Mouse (Mus musculus): ENCODE results near the gene Kcnj15. TPM values are rescaled to one million over a fixed set of nuclear protein-coding genes. Genes with fewer than 3 reads are reported as not detected.

Kcnj15 gene
- 7.3 and 12.5 TPM in 2 replicates for polyA plus RNA-seq (2012; rRNA removed)

DNA sequence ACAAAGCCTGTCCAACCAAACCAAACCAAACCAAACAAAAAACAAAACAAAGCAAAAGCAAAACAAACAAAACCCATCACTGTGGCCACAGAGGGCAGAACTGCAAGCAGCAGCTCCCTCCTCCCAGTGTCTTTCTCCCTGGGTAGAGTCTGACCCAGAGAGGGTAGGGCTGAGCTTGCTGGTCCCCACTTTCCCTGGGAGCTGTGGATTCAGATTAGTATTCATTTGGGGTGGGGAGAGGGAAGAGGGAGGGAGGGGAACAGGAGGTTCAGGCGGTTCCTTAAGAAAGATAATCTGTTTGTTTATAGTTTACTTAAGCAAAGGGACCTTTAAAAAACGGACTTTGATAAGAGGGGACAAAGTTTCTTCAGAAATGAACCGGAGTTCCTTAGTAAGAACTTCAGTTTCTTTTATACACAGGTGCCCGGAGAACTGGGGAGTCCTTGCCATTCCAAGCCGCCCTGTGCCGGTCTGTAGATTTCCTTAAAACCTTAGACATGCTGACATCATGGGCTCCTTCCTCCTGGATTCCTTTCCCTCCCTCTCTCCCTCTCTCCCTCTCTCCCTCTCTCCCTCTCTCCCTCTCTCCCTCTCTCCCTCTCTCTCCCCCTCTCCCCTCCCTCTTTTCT lies at the start of gene Kcnj15:
TSS of gene Kcnj15 (plus strand) at position 293 of the 629 bp plus-strand sequence.
- Histone ChIP-seq H3K36me3 (ENCODE audit: control insufficient read depth, insufficient read depth, low read length) (no peaks in the 10 kb centered on the region), H3K27ac (ENCODE audit: control insufficient read depth, insufficient read depth, low read length) (no peak within 1 kb of the TSS), H3K27me3 (ENCODE audit: control insufficient read depth, insufficient read depth, low read length) (no peaks in the 10 kb centered on the region), H3K4me3 (ENCODE audit: control insufficient read depth, insufficient read depth, low read length) (no peak within 1 kb of the TSS), H3K4me1 (replicated peaks; ENCODE audit: control insufficient read depth, insufficient read depth, low read length) (peaks cover 20% of the 10 kb centered on the region)
- TF ChIP-seq CTCF (IDR thresholded peaks at IDR 0.05; ENCODE audit: borderline replicate concordance, control insufficient read depth, extremely low read depth, insufficient read depth, low read length, poor library complexity): no peak
- TF ChIP-seq POLR2A (IDR thresholded peaks at IDR 0.05; ENCODE audit: control insufficient read depth, extremely low read depth, insufficient read depth, low read length, poor library complexity): no peak
- DNase-seq: no peak
- WGBS: 87% methylated on average over 6 of the region's 6 CpGs

DNA sequence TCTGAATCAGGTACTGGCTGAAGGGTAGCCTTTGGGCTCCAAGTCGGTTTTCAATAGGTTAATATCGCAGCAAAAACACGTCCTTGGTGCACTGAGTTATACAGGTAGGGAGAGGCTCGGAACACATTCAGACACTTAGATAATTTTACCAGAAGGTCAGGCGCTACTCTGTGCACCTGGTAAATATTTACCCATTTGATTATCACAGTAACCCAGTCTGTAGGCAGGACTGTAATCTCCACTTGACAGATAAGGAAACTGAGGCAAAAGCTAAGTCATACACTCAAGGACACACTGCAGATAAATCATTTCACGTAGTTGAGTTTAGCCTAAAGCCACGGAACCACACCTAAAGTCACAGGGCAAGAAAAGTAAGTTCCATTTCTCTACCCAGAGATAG lies 49.1 kb upstream of the Kcnj15 start:
- WGBS: 85% methylated on average over 7 of the region's 7 CpGs
- TF ChIP-seq CTCF (IDR thresholded peaks at IDR 0.05; ENCODE audit: borderline replicate concordance, control insufficient read depth, extremely low read depth, insufficient read depth, low read length, poor library complexity) (no peak), POLR2A (IDR thresholded peaks at IDR 0.05; ENCODE audit: control insufficient read depth, extremely low read depth, insufficient read depth, low read length, poor library complexity) (no peak)
- Histone ChIP-seq H3K27me3 (ENCODE audit: control insufficient read depth, insufficient read depth, low read length) (no peaks in the 10 kb centered on the region), H3K4me3 (ENCODE audit: control insufficient read depth, insufficient read depth, low read length) (no peak overlapping the region), H3K36me3 (ENCODE audit: control insufficient read depth, insufficient read depth, low read length) (no peaks in the 10 kb centered on the region), H3K27ac (ENCODE audit: control insufficient read depth, insufficient read depth, low read length) (no peak overlapping the region), H3K4me1 (replicated peaks; ENCODE audit: control insufficient read depth, insufficient read depth, low read length) (no peaks in the 10 kb centered on the region)
- DNase-seq: no peak

GRCm38 (mm10) chr16:95209011-95209466 lies 48.3 kb upstream of the Kcnj15 start:
- no peak overlapping the region for H3K4me3 ChIP-seq (ENCODE audit: control insufficient read depth, insufficient read depth, low read length)
- no peaks in the 10 kb centered on the region for H3K36me3 ChIP-seq (ENCODE audit: control insufficient read depth, insufficient read depth, low read length)
- H3K27ac ChIP-seq (ENCODE audit: control insufficient read depth, insufficient read depth, low read length): no peak overlapping the region
- no peaks in the 10 kb centered on the region for H3K27me3 ChIP-seq (ENCODE audit: control insufficient read depth, insufficient read depth, low read length)
- 65% methylated on average over 1 of the region's 1 CpGs for WGBS
- H3K4me1 ChIP-seq (replicated peaks; ENCODE audit: control insufficient read depth, insufficient read depth, low read length): no peaks in the 10 kb centered on the region
- peak; percentile 11 for DNase-seq
- TF ChIP-seq CTCF (IDR thresholded peaks at IDR 0.05; ENCODE audit: borderline replicate concordance, control insufficient read depth, extremely low read depth, insufficient read depth, low read length, poor library complexity): no peak
- no peak for TF ChIP-seq POLR2A (IDR thresholded peaks at IDR 0.05; ENCODE audit: control insufficient read depth, extremely low read depth, insufficient read depth, low read length, poor library complexity)

GRCm38 (mm10) chr16:95214251-95215197 lies 42.8 kb upstream of the Kcnj15 start:
- no peak for DNase-seq
- H3K36me3 ChIP-seq (ENCODE audit: control insufficient read depth, insufficient read depth, low read length): no peaks in the 10 kb centered on the region
- H3K4me3 ChIP-seq (ENCODE audit: control insufficient read depth, insufficient read depth, low read length): no peak overlapping the region
- H3K27me3 ChIP-seq (ENCODE audit: control insufficient read depth, insufficient read depth, low read length): no peaks in the 10 kb centered on the region
- 69% methylated on average over 7 of the region's 7 CpGs for WGBS
- TF ChIP-seq POLR2A (IDR thresholded peaks at IDR 0.05; ENCODE audit: control insufficient read depth, extremely low read depth, insufficient read depth, low read length, poor library complexity): no peak
- no peak for TF ChIP-seq CTCF (IDR thresholded peaks at IDR 0.05; ENCODE audit: borderline replicate concordance, control insufficient read depth, extremely low read depth, insufficient read depth, low read length, poor library complexity)
- no peaks in the 10 kb centered on the region; the same call in 1 of the 2 replicates for H3K4me1 ChIP-seq (replicated peaks; ENCODE audit: control insufficient read depth, insufficient read depth, low read length)
- no peak overlapping the region for H3K27ac ChIP-seq (ENCODE audit: control insufficient read depth, insufficient read depth, low read length)

DNA sequence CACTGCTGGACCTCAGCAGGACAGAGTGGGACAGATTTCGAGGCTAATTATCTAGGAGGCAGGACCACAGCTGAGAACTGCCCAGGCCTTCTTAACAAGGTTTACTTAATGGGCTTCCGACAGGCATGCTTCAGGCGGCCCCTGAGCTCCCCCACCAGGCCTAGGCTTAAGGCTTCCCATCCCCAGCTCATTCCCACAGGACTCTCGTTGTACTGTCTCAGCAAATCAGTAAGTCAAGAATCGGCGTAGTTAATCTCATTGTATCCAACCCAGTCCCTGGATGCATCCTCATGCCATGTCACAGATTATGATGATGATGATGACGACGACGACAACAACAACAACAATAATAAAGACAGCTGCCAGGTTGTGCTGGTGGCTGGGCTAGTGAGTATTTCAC lies 41.6 kb upstream of the Kcnj15 start:
- H3K27me3 ChIP-seq (ENCODE audit: control insufficient read depth, insufficient read depth, low read length): no peaks in the 10 kb centered on the region
- over 99% methylated on average over 9 of the region's 9 CpGs for WGBS
- H3K27ac ChIP-seq (ENCODE audit: control insufficient read depth, insufficient read depth, low read length): no peak overlapping the region
- no peak for TF ChIP-seq POLR2A (IDR thresholded peaks at IDR 0.05; ENCODE audit: control insufficient read depth, extremely low read depth, insufficient read depth, low read length, poor library complexity)
- TF ChIP-seq CTCF (IDR thresholded peaks at IDR 0.05; ENCODE audit: borderline replicate concordance, control insufficient read depth, extremely low read depth, insufficient read depth, low read length, poor library complexity): no peak
- DNase-seq: no peak
- no peaks in the 10 kb centered on the region for H3K36me3 ChIP-seq (ENCODE audit: control insufficient read depth, insufficient read depth, low read length)
- no peaks in the 10 kb centered on the region; the same call in 1 of the 2 replicates for H3K4me1 ChIP-seq (replicated peaks; ENCODE audit: control insufficient read depth, insufficient read depth, low read length)
- no peak overlapping the region for H3K4me3 ChIP-seq (ENCODE audit: control insufficient read depth, insufficient read depth, low read length)

DNA sequence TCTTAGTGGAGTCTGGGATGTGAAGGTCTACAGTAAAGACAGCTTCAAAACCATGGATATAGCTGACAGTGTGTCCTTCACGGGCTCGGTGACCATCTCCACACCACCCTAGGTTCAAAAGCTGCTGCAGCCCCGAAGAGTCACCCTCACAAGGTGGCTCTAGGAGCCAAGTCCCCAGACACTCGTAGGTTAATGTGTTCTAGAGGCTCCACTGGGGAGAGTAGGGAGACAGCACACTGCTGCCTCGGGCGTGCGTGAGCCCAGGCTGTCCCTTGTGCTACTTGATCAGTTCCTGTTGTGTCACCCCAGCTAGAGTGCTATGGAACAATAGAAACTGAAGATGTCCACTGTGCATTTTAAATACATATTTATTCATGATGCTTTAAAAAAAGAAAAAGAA lies 41.0 kb upstream of the Kcnj15 start:
- DNase-seq: no peak
- 94% methylated on average over 7 of the region's 7 CpGs for WGBS
- Histone ChIP-seq H3K4me1 (replicated peaks; ENCODE audit: control insufficient read depth, insufficient read depth, low read length) (no peaks in the 10 kb centered on the region; the same call in 1 of the 2 replicates), H3K27me3 (ENCODE audit: control insufficient read depth, insufficient read depth, low read length) (no peaks in the 10 kb centered on the region), H3K4me3 (ENCODE audit: control insufficient read depth, insufficient read depth, low read length) (no peak overlapping the region), H3K36me3 (ENCODE audit: control insufficient read depth, insufficient read depth, low read length) (no peaks in the 10 kb centered on the region), H3K27ac (ENCODE audit: control insufficient read depth, insufficient read depth, low read length) (no peak overlapping the region)
- TF ChIP-seq POLR2A (IDR thresholded peaks at IDR 0.05; ENCODE audit: control insufficient read depth, extremely low read depth, insufficient read depth, low read length, poor library complexity) (no peak), CTCF (IDR thresholded peaks at IDR 0.05; ENCODE audit: borderline replicate concordance, control insufficient read depth, extremely low read depth, insufficient read depth, low read length, poor library complexity) (no peak)

Measured in thymus, adult 2 months (tissue).